Mouse (Mus musculus): ENCODE data around the gene Fam172a. TPM values are rescaled to one million over a fixed set of nuclear protein-coding genes. Genes with fewer than 3 reads are reported as not detected.

Gene Fam172a
- polyA plus RNA-seq, 1 experiment from 2014 or later: 11.6 TPM

DNA sequence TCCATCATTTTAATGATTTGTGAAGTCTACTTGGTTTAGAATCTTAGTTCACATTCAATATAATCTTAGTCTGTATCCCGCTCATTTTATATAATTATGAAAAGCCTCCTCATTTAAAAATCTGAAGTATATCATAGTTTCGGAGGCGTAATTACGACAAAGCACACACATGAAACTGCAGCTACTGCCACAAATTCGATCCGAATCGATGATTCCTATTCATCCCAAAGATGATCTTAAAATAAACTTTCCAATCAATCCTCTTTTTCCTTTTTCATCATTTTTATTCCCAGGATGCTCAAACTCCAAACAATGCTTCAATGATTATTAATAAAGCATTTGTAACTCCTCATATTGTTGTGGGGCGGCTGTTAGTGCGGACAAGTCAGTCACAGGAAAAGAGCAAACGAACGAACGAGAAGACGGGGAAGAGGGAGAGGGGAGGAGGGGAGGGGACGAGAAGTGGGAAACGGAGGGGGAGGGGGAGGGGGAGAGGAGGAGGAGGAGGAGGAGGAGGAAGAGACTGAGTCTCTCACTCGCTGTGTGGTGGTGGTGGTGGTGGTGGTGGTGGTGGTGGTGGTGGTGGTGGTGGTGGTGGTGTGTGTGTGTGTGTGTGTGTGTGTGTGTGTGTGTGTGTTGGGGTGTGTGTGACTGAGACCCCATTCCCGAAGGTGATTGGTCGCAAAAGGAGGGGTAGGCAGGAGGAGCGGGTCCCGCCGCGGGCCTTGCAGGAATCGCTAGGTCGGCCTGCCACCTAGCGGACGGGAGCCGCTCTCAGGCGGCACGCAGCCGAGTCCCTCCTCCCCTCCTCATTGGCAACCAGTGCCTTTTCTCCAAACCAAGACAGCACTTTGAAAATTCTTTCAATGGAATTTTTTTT lies 499.4 kb downstream of the Fam172a start:
- Histone ChIP-seq H3K27ac (no peak overlapping the region), H3K4me1 (replicated peaks) (no peaks in the 10 kb centered on the region), H3K4me2 (peak overlapping the region; percentile 41), H3K4me3 (replicated peaks) (0 out of 2 replicates have a peak overlapping the region, but pooled peaks have one; percentile 47), H3K9ac (no peak overlapping the region), H3K36me3 (no peaks in the 10 kb centered on the region), H3K9me3 (replicated peaks) (no peaks in the 10 kb centered on the region), H3K27me3 (peaks cover 95% of the 10 kb centered on the region)
- peak; percentile 50; the same call in 1 of the 2 replicates for ATAC-seq (ENCODE audit: low read depth)
- DNase-seq: no peak
- WGBS (ENCODE audit: insufficient replicate concordance): 2% methylated on average over 27 of the region's 30 CpGs

DNA sequence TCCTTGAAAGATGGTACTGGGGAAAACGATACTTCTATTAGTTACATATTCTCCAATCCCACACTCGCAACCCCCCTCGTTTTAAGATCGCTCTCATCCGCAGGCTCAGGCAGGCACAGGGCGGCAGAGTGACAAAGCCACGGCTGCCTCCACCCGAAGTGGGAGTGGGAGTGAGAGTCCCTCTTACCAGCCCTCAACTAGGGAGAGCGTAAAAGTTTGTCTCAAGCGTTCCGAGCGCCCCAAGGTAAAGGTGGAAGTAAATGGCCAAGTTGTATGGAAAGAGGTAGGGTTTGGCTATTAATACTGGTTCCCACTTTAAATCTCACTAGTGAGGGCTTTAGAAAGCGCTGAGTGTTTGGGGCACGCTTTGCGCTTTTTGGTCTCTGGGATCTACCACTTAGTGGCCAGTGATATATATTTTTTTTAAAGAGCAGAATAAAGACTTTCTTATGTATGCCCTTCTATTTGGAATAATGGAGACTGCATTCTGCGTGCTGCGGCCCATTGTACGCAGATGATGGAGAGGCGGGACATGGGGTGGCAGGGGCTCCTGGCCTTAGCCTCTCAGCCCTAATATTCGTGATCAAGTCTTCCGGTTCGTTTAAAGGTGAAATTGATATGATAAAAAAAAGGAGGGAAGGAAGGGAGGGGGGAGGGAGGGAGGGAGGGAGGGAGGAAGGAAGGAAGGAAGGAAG lies 500.2 kb downstream of the Fam172a start:
- 3% methylated on average over 22 of the region's 22 CpGs for WGBS (ENCODE audit: insufficient replicate concordance)
- no peak overlapping the region for H3K27ac ChIP-seq
- ATAC-seq (ENCODE audit: low read depth) (no peak), DNase-seq (no peak)
- peak overlapping the region; percentile 47; the same call in 1 of the 2 replicates for H3K4me3 ChIP-seq (replicated peaks)
- H3K9ac ChIP-seq: no peak overlapping the region
- H3K4me2 ChIP-seq: peak overlapping the region; percentile 41; the same call in 1 of the 2 replicates
- H3K27me3 ChIP-seq: peaks cover 94% of the 10 kb centered on the region
- H3K4me1 ChIP-seq (replicated peaks): no peaks in the 10 kb centered on the region
- H3K36me3 ChIP-seq: no peaks in the 10 kb centered on the region
- no peaks in the 10 kb centered on the region for H3K9me3 ChIP-seq (replicated peaks)

DNA sequence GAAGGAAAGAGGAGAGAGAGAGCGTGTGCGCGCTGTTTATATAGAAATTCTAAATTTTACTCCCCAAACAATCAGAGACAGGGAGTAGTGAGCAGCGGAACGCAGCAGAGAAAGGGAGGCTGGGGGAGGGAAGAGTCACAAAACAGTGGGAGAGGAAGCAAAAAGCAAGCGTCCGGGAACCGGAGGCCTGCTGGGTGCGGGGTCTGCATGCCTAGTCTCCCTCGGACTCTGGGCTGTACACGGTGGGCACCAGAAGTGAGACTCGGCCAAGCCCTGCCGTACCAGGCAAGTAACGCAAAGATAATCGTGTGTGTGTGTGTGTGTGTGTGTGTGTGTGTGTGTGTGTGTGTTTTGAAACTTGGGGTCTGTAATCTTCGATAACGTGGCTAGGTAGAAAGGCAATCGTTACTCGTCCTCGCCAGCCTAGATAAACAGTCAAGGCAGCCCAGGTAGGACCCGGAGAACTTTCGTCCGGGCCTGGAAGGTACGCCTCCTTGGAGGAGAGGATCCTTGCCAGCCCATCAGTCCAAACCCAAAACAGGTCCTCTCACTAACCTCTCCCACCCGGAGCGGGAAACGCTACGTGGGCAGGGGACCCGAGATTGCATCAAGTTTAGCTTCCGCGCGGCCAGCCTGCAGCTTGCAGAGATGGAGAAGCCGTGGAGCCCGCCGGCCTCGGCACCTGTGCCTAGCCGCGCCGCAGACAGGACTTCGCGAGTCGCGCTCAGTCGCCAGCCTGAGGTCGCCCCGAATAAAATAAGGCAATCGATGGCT lies 500.9 kb downstream of the Fam172a start:
- Histone ChIP-seq H3K4me3 (replicated peaks) (peak overlapping the region; percentile 47), H3K27me3 (peaks cover 93% of the 10 kb centered on the region), H3K4me2 (peak overlapping the region; percentile 41), H3K4me1 (replicated peaks) (no peaks in the 10 kb centered on the region), H3K27ac (no peak overlapping the region), H3K36me3 (no peaks in the 10 kb centered on the region), H3K9me3 (replicated peaks) (no peaks in the 10 kb centered on the region), H3K9ac (no peak overlapping the region; the same call in 1 of the 2 replicates)
- ATAC-seq (ENCODE audit: low read depth) (no peak), DNase-seq (no peak)
- under 1% methylated on average over 47 of the region's 47 CpGs for WGBS (ENCODE audit: insufficient replicate concordance)

DNA sequence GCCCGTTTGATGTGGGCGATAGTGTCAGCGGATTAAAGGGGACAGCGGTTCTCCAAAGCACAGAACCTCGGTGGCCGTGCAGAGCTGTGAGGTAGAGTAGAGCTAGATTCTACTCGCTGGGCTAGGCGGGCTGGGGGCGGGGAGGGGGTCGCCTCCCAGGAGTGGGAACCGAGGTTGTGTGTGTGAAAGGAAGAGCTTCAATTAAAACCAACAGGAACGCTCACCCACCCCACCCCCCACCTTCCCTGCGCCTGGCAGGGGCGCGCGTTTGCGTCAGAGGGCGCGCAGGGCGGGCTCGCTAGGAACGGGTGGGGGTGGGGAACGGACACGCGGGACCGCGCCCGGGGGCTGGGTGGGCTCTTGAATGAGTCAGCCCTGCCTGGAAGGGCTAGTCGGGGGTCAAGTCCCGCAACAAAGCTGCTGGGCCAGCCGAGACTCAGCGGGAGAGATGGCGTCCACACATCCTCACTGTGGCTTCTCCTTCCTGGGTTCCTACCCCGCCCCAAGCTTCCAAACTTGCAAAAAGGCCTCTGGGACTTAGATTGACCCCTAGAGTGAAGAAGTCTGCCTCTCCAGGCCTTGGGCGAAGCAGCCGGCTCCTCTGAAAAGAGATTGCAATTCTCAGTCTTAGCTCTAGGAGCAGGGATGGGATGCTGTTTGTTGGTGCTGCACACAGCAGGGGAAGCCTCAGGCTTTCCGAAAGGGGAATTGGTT lies 501.7 kb downstream of the Fam172a start:
- Histone ChIP-seq H3K36me3 (no peaks in the 10 kb centered on the region), H3K4me3 (replicated peaks) (peak overlapping the region; percentile 47), H3K4me2 (peak overlapping the region; percentile 41), H3K27me3 (peaks cover 93% of the 10 kb centered on the region), H3K27ac (no peak overlapping the region), H3K9me3 (replicated peaks) (no peaks in the 10 kb centered on the region), H3K9ac (no peak overlapping the region; the same call in 1 of the 2 replicates), H3K4me1 (replicated peaks) (no peaks in the 10 kb centered on the region)
- no peak for DNase-seq
- 2% methylated on average over 25 of the region's 37 CpGs for WGBS (ENCODE audit: insufficient replicate concordance)
- ATAC-seq (ENCODE audit: low read depth): no peak

DNA sequence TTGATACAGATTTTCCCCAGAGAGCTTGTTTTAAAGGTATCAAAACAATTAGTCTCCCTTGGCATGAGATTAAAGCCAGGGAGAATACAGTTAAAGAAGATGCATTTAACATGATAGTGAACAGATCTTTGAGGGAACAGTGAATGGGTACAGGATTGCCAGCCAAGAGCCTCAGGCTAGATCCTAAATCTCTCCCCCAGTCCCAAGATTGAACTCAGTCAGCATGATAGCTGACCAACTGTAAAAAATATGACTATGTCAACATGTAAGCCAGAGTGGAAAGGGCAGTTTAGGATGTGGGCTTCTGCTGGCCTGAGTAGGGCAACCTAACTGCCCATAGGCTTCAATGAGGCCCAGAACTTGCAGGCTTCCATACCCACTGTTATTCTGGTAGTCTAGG lies 503.6 kb downstream of the Fam172a start:
- H3K36me3 ChIP-seq: no peaks in the 10 kb centered on the region
- ATAC-seq (ENCODE audit: low read depth) (no peak), DNase-seq (no peak)
- H3K9ac ChIP-seq: no peak overlapping the region
- no peak overlapping the region for H3K27ac ChIP-seq
- H3K4me1 ChIP-seq (replicated peaks): no peaks in the 10 kb centered on the region
- no peak overlapping the region for H3K4me3 ChIP-seq (replicated peaks)
- no peaks in the 10 kb centered on the region for H3K9me3 ChIP-seq (replicated peaks)
- no peak overlapping the region for H3K4me2 ChIP-seq
- H3K27me3 ChIP-seq: peaks cover 93% of the 10 kb centered on the region

DNA sequence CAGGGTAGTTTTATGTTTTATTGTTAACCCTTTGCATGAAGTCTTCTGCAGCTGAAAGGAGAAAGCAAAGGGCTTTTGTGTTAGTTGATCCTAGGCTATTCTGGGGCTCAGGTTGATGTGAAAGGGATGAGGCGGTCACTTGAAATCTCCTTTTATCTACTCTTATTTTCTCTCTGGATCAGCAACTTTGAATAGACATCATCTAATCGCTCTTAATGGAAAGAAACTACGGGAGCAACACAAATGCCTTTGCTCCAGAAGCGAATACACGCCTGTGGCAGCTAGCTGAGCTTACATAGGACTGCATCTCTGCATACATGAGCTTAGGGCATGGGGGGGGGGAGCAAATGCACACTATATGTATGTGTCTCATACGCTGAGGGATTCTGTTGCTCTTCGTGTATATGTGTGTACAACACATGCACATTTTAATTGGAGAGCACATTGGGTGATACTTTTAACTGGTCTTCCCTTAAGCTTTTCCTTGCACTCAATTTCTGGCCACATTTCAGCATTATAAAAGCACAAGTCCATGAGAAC lies 505.1 kb downstream of the Fam172a start:
- no peak overlapping the region for H3K4me2 ChIP-seq
- H3K27me3 ChIP-seq: peaks cover 94% of the 10 kb centered on the region
- no peak overlapping the region for H3K9ac ChIP-seq
- no peaks in the 10 kb centered on the region for H3K9me3 ChIP-seq (replicated peaks)
- H3K27ac ChIP-seq: no peak overlapping the region
- 26% methylated on average over 7 of the region's 7 CpGs for WGBS (ENCODE audit: insufficient replicate concordance)
- H3K4me3 ChIP-seq (replicated peaks): no peak overlapping the region
- no peak for DNase-seq
- H3K4me1 ChIP-seq (replicated peaks): no peaks in the 10 kb centered on the region
- no peak for ATAC-seq (ENCODE audit: low read depth)
- no peaks in the 10 kb centered on the region for H3K36me3 ChIP-seq

DNA sequence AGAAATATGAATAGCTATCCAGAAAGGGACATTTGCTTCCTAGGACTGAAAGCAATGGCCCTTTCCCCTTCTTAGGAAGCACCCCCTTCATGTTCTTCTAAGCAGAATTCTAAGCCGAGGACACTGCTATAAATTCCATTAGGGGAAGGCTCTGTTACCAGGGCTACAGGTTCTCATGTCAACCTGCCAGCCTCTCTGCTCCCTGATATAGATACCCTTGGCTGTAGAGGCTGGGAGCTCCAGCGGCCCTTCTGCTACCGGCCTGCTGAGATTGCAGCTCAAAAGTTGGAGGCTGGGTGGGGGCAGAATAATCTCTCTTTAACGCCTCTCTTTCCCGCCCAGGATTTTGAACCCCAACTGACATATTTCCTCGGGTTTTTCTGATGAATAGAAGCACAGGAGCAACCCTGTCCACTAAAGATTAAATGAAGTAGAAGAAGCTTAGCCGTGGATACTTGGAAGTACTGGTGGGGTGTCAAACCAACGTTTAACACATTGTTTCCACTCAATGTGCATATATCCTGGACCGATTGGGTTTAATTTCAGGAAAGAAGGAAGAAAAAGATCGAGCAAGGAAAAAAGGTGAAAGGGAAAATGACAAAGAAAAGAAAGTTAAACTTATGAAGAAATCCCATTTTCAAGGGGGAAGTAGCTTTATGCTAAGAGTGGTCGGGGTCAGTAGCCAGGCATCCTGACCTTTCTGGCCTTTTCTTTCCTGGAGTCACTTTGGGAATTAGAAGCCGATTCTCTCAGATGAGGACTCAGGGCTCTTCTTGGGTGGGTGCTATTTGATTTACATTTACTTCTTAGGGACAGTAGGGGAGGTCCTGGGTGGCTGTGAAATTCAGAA lies 506.2 kb downstream of the Fam172a start:
- ATAC-seq (ENCODE audit: low read depth) (no peak), DNase-seq (no peak)
- no peak overlapping the region for H3K27ac ChIP-seq
- no peak overlapping the region for H3K4me2 ChIP-seq
- H3K27me3 ChIP-seq: peaks cover 94% of the 10 kb centered on the region
- no peaks in the 10 kb centered on the region for H3K9me3 ChIP-seq (replicated peaks)
- H3K36me3 ChIP-seq: no peaks in the 10 kb centered on the region
- no peaks in the 10 kb centered on the region for H3K4me1 ChIP-seq (replicated peaks)
- 11% methylated on average over 12 of the region's 12 CpGs for WGBS (ENCODE audit: insufficient replicate concordance)
- H3K4me3 ChIP-seq (replicated peaks): no peak overlapping the region
- H3K9ac ChIP-seq: no peak overlapping the region

DNA sequence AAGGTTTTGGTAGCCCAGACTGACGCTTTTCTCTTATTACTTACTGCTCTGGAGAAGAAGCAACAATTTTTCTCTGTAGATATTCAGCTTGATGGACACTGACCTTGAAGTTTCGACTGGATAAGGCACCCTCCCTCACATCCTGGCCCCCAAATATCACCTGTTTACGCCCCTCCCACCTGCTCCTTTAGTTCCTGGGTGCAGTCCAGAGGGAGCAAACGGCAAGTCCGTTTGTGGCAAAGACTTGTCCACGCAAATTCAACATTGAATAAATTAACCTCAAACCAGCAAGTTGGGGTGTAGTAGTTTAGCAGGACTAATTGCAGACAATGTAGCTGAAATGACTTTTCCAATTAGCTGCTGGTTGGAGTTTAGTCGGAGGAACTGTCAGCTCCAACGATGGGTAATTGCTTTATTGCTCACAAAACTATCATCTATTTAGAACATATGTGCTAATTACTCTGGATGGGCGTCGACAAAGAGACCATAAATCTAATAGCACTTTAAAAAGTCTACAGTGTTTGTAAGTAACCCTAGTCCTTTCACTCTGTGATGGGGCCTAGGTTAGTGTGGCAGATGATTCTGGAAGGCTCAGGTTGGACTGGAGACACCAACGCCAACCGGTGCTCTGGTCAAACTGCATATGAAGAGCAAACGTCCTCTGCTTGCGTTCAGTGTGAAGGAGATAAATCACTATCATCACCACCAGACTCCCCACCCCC lies 507.0 kb downstream of the Fam172a start:
- ATAC-seq (ENCODE audit: low read depth): no peak
- no peak overlapping the region for H3K4me3 ChIP-seq (replicated peaks)
- no peak overlapping the region for H3K4me2 ChIP-seq
- H3K27me3 ChIP-seq: peaks cover 94% of the 10 kb centered on the region
- H3K27ac ChIP-seq: no peak overlapping the region
- H3K9ac ChIP-seq: no peak overlapping the region
- WGBS (ENCODE audit: insufficient replicate concordance): 5% methylated on average over 14 of the region's 14 CpGs
- H3K9me3 ChIP-seq (replicated peaks): no peaks in the 10 kb centered on the region
- no peaks in the 10 kb centered on the region for H3K36me3 ChIP-seq
- H3K4me1 ChIP-seq (replicated peaks): no peaks in the 10 kb centered on the region
- no peak for DNase-seq

DNA sequence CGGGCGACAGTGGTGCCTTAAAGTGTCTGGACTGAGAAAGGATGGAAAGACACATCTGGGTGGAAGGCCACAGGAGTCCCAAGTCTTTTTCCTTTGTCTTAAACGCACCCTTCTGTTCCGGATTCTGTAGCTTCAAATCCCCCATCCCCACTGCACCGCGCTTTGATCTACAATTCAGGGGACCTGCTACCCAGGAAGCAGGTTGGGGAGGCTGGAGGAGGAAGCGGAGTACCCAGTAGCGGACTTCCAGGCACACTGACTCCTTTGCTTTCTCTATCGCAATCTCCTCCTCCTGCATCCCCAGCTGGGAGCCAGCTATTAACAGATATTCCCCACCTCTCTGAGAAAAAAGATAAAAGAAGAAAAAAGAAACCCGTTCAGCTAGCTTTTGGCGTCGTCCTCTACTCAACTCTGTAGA lies 507.8 kb downstream of the Fam172a start:
- ATAC-seq (ENCODE audit: low read depth) (no peak), DNase-seq (no peak)
- H3K27ac ChIP-seq: no peak overlapping the region
- no peaks in the 10 kb centered on the region for H3K36me3 ChIP-seq
- H3K4me3 ChIP-seq (replicated peaks): peak overlapping the region; percentile 14; the same call in 1 of the 2 replicates
- no peaks in the 10 kb centered on the region for H3K9me3 ChIP-seq (replicated peaks)
- no peak overlapping the region for H3K9ac ChIP-seq
- H3K27me3 ChIP-seq: peaks cover 89% of the 10 kb centered on the region
- under 1% methylated on average over 12 of the region's 12 CpGs for WGBS (ENCODE audit: insufficient replicate concordance)
- no peaks in the 10 kb centered on the region for H3K4me1 ChIP-seq (replicated peaks)
- peak overlapping the region; percentile 35 for H3K4me2 ChIP-seq

Data from liver, embryonic 13.5 days (tissue).